Mouse (Mus musculus): ENCODE measurements around the gene Edar. TPM values are rescaled to one million over a fixed set of nuclear protein-coding genes. Genes with fewer than 3 reads are reported as not detected.

Gene Edar
- total and polyA plus RNA-seq, 3 experiments = 0.31 to 0.47 (median 0.39) TPM

- no peaks in the 10 kb centered on the region for H3K79me2 ChIP-seq (replicated peaks; ENCODE audit: control insufficient read depth, insufficient read depth, low read length)
- no peak overlapping the region for H3K4me3 ChIP-seq
- H3K27ac ChIP-seq = no peak overlapping the region
- 83% methylated on average over 8 of the region's 8 CpGs for WGBS
- TF ChIP-seq CTCF (IDR thresholded peaks at IDR 0.05) (no peak), EP300 (IDR thresholded peaks at IDR 0.05; ENCODE audit: insufficient read depth, low read depth, low read length) (no peak), POLR2A (IDR thresholded peaks at IDR 0.05; ENCODE audit: insufficient read depth, low read depth, low read length) (no peak)
- no peaks in the 10 kb centered on the region for H3K36me3 ChIP-seq (ENCODE audit: control insufficient read depth, insufficient read depth, low read length)
- no peak overlapping the region for H3K9ac ChIP-seq (ENCODE audit: low read depth, low read length)
- H3K27me3 ChIP-seq (ENCODE audit: control insufficient read depth, insufficient read depth, low read length) = no peaks in the 10 kb centered on the region
- H3K4me1 ChIP-seq (ENCODE audit: control insufficient read depth, insufficient read depth, low read length) = no peaks in the 10 kb centered on the region
- DNase-seq = no peak
- intact Hi-C loops (cut with DNase I) = loop anchor here (10.0 kb wide), 1 partner anchor 200 kb away; no protein-coding TSS in a partner anchor
Observed at GRCm38 (mm10) chr10:58554693-58555387, 120.6 kb downstream of the Edar start.

Other genes with a start within 250 kb of the Edar start
- gene Ranbp2, start 228.7 kb downstream of the Edar start, total RNA-seq (2021) = 10 to 100 TPM; 47.5 to 53.5 TPM
- gene Ranbp2, start 228.7 kb downstream of the Edar start, polyA plus RNA-seq (2012; rRNA removed) = 3.2 and 9.5 TPM in 2 replicates
- gene Ccdc138, start 177.7 kb downstream of the Edar start, total RNA-seq (2021) = under 1 TPM; 0.43 to 0.70 TPM
- 0.21 and 0.23 TPM in 2 replicates for gene Ccdc138, start 177.7 kb downstream of the Edar start, polyA plus RNA-seq (2012; rRNA removed)
- not detected for gene Gm17542, start 42.6 kb upstream of the Edar start, total RNA-seq (2021)
- gene Gm17542, start 42.6 kb upstream of the Edar start, polyA plus RNA-seq (2012; rRNA removed) = not detected in 2 replicates
- gene Sh3rf3, start 137.7 kb upstream of the Edar start, total RNA-seq (2021) = 1 to 10 TPM in 1 of 2 experiments, under 1 TPM in 1; 0.97 to 1.6 TPM
- gene Sh3rf3, start 137.7 kb upstream of the Edar start, polyA plus RNA-seq (2012; rRNA removed) = 0.73 and 0.80 TPM in 2 replicates

Data from heart, adult 2 months (tissue).